Mouse (Mus musculus) E14TG2a.4 (cell line): Measurements from ENCODE around the gene Mre11a.

Experiments
- CTCF ChIP-seq: conservative IDR thresholded peaks from 2 replicates; pipeline ENCODE4 v1.5.1; 2014; ENCODE audit warnings: low read length
- NANOG ChIP-seq: IDR thresholded peaks from 2 replicates; pipeline ENCODE4 v1.6.1; 2014; ENCODE audit warnings: borderline replicate concordance, low read length, mixed read lengths
- POU5F1 ChIP-seq: IDR thresholded peaks from 2 replicates; pipeline ENCODE4 v1.6.1; 2014; ENCODE audit warnings: low read length, borderline replicate concordance

DNA sequence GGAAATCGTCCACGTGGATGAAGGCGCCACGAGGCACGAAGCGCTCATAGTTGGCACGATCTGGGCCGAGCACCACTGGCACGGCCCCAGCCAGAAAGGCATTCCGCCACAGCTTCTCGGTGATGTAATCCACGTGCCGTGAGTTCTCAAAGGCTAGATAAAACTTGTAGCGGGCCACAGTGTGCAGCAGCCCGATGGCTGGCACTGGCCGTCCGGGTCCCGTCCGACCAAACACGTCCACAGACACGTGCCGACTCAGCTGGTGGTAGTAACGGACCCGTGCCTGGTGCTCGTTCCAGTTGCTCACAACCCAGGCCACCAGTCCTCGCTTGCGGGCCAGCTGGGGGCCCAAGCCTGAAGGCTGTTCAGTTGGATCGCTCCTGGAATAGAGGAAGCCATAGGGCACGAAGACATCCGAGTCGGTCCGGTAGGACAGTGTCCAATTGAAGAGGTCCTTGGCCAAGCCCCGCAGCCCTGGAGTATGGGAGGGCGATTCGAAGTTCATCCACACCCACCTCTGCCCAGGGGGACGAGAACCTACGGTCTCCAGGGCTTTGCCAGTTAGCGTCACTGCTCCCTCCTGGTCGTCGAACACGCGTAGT lies 33.5 kb upstream of the Mre11a start:
- TF ChIP-seq CTCF (no peak), POU5F1 (no peak), NANOG (no peak)
